8 mouse cellular contexts compared by ENCODE assay signal in the genomic region with DNA sequence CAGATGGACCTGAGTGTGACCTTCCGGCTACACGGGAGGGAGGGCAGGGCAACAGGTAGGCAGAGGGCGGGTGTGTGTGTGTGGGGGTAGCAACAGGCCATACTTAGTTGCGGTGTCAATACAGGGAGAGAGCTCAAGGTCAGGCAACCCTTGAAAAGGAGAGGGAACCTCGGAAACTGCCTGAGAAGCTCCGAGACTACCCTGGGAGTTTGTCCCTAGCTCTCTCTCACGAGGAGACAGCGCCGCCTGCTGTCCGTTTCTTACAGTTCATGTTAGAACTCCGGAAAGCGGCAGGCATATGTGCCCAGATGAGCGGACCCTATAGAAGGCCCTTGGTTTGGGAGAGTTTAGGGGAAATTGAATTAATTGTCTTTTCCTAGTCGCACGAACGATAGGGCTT. TPM values are rescaled to one million over a fixed set of nuclear protein-coding genes. Genes with fewer than 3 reads are reported as not detected.
A peak's percentile ranks its signal among the peaks of the same experiment; 100 is the strongest.
DNase-seq lines count a peak whose midpoint lies in the region; ATAC-seq and TF ChIP-seq lines count a peak whose summit lies in the region.

No protein-coding gene starts in this region.

- peak; percentile 63 for DNase-seq in G1E (ENCODE audit: low spot score)
- peak; percentile 72 to 81 for DNase-seq in cerebellum, adult 18-20 months
- peak; percentile 96 for DNase-seq in hindbrain, embryonic 11.5 days (ENCODE audit: low spot score)
- DNase-seq in layer of hippocampus, adult 9-11 months = peak; percentile 50
- peak; percentile 92 for DNase-seq in lung, postnatal 10 days
- DNase-seq in retina, embryonic 14.5 days (ENCODE audit: low spot score) = peak; percentile 95
- peak; percentile 82 for DNase-seq in thymus, postnatal 25 days

- no peak overlapping the region for H3K4me2 ChIP-seq in hindbrain, embryonic 11.5 days (replicated peaks; ENCODE audit: low read depth, low read length)

- no peak overlapping the region for H3K9ac ChIP-seq in hindbrain, embryonic 11.5 days (ENCODE audit: low read depth, low read length)

- 0 out of 2 replicates have a peak, but pooled peaks cover 3% of the 10 kb centered on the region for H3K4me1 ChIP-seq in G1E (ENCODE audit: insufficient read depth, low read depth, low read length)
- H3K4me1 ChIP-seq in hindbrain, embryonic 11.5 days (replicated peaks; ENCODE audit: control insufficient read depth, insufficient read depth, low read length) = 0 out of 2 replicates have a peak, but pooled peaks cover 3% of the 10 kb centered on the region

- no peak overlapping the region for H3K27ac ChIP-seq in hindbrain, embryonic 11.5 days (ENCODE audit: low read depth, low read length)

- WGBS in hindbrain, embryonic 11.5 days = 6% methylated on average over 16 of the region's 16 CpGs

- TF ChIP-seq CTCF in G1E (IDR thresholded peaks at IDR 0.05; ENCODE audit: low read depth, low read length) = peak; percentile 56

- peaks cover 17% of the 10 kb centered on the region; the same call in 1 of the 2 replicates for H3K27me3 ChIP-seq in G1E (ENCODE audit: insufficient read depth, low read length)
- peaks cover 56% of the 10 kb centered on the region for H3K27me3 ChIP-seq in hindbrain, embryonic 11.5 days (ENCODE audit: control insufficient read depth, insufficient read depth, low read length)

- H3K9me3 ChIP-seq in G1E (replicated peaks) = peaks cover 17% of the 10 kb centered on the region
- H3K9me3 ChIP-seq in hindbrain, embryonic 11.5 days (ENCODE audit: control insufficient read depth, low read length) = no peaks in the 10 kb centered on the region

- no peak overlapping the region for H3K4me3 ChIP-seq in G1E (ENCODE audit: low read depth, low read length)
- no peak overlapping the region for H3K4me3 ChIP-seq in hindbrain, embryonic 11.5 days (ENCODE audit: low read depth, low read length)

- H3K36me3 ChIP-seq in G1E (replicated peaks) = peaks cover 19% of the 10 kb centered on the region
- 0 out of 2 replicates have a peak, but pooled peaks cover 2% of the 10 kb centered on the region for H3K36me3 ChIP-seq in hindbrain, embryonic 11.5 days (ENCODE audit: control insufficient read depth, insufficient read depth, low read length)

- ATAC-seq in G1E (ENCODE audit: extremely low read depth, insufficient number of reproducible peaks, low FRiP score, poor library complexity, severe bottlenecking) = peak; percentile 47
- ATAC-seq in frontal cortex, adult (ENCODE audit: low TSS enrichment) = peak; percentile 82
- peak; percentile 64 for ATAC-seq in hindbrain, embryonic 11.5 days (ENCODE audit: low FRiP score)

RNA-seq across cellular contexts. Expression of gene Foxf1, which starts 8.4 kb away (rescaled TPM):
- total RNA-seq in G1E (2014; fragmentation: Nextera tagmentation) (not detected in 2 replicates), G1E (2017) (0.11 and 0.12 TPM in 2 replicates)
- polyA plus RNA-seq in G1E (2012) = not detected in 2 replicates
- polyA plus RNA-seq in hindbrain, embryonic 11.5 days (2014; fragmentation: Nextera tagmentation; extraction: Ambion mirVana) = 2.1 and 2.3 TPM in 2 replicates

RNA-seq across cellular contexts. Expression of gene Mthfsd, which starts 15.6 kb away (rescaled TPM):
- total RNA-seq in G1E (2014; fragmentation: Nextera tagmentation) (31.0 and 44.5 TPM in 2 replicates), G1E (2017) (35.0 and 36.1 TPM in 2 replicates)
- 34.4 and 42.7 TPM in 2 replicates for polyA plus RNA-seq in G1E (2012)
- 53.5 and 56.1 TPM in 2 replicates for polyA plus RNA-seq in hindbrain, embryonic 11.5 days (2014; fragmentation: Nextera tagmentation; extraction: Ambion mirVana)

RNA-seq across cellular contexts. Expression of gene Foxc2, which starts 23.3 kb away (rescaled TPM):
- not detected in 2 replicates for total RNA-seq in G1E (2014; fragmentation: Nextera tagmentation)
- total RNA-seq in G1E (2017) = 0.06 TPM in 1 of 2 replicates, not detected in the other
- polyA plus RNA-seq in G1E (2012) = 0.02 TPM in 2 replicates
- 6.8 and 8.0 TPM in 2 replicates for polyA plus RNA-seq in hindbrain, embryonic 11.5 days (2014; fragmentation: Nextera tagmentation; extraction: Ambion mirVana)

RNA-seq across cellular contexts. Expression of gene Foxl1, which starts 35.1 kb away (rescaled TPM):
- not detected in 2 replicates for total RNA-seq in G1E (2014; fragmentation: Nextera tagmentation)
- not detected in 2 replicates for total RNA-seq in G1E (2017)
- polyA plus RNA-seq in G1E (2012) = not detected in 2 replicates
- polyA plus RNA-seq in hindbrain, embryonic 11.5 days (2014; fragmentation: Nextera tagmentation; extraction: Ambion mirVana) = 0.73 and 1.9 TPM in 2 replicates
